Mouse (Mus musculus) G1E (cell line): ENCODE measurements around the gene Tcf7l1.

Experiments used
- CTCF ChIP-seq: IDR thresholded peaks from 2 replicates; pipeline ENCODE4 v1.5.1; 2012; ENCODE audit warnings: low read depth, low read length, inconsistent platforms, mixed read lengths
- GATA1 ChIP-seq: IDR thresholded peaks from 2 replicates; pipeline ENCODE4 v1.6.1; 2012; ENCODE audit warnings: borderline replicate concordance, low read length, inconsistent platforms, mixed read lengths
- TAL1 ChIP-seq: conservative IDR thresholded peaks from 2 replicates; pipeline ENCODE4 v1.6.1; 2012; ENCODE audit warnings: low read depth, low read length, inconsistent platforms, mixed read lengths

DNA sequence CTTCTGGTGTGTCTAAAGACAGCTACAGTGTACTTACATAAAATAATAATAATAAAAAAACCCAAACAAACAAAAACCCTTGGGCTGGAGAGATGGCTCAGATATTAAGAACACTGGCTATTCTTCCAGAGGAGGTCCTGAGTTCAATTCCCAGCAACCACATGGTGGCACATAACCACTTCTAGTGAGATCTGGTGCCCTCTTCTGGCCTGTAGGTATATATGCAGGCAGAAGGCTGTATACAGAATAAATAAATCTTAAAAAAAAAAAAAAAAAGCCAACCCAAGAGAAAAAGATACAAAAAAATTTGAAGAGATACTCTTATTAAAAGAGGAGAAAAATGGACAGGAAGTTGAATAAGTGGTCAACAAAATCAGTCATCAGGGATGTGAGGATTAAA lies 8.7 kb upstream of the Tcf7l1 start:
- TF ChIP-seq GATA1 (no peak), CTCF (no peak), TAL1 (no peak)
